Mouse (Mus musculus): ENCODE results near the gene Senp2. TPM values are rescaled to one million over a fixed set of nuclear protein-coding genes. Genes with fewer than 3 reads are reported as not detected.
"Not testable (repeated sequence)": the region's sequence is repeated elsewhere in the genome, so short reads cannot be mapped to it uniquely, and the experiment has no call there.

Gene Senp2
- total and polyA plus RNA-seq, 3 experiments, result 5.9 to 24.1 (median 20.2) TPM

DNA sequence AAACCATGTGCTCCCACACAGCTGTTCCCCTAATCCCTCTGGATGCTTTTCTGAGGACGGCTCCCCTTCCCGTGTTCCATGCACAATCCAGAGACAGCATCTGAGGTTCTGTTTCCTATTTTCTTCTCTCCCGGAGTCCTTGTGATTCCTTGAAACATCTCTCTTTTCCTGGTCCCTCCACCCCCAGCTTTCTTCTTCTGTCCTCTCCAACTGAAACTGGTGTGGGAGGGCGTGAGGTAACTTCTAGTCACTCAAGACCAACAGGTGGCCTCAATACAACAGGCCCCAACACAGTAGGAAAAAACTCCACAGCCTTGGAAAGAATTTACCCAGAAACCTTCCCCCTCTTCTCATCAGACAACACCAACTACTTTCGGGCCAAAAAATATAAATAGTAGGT, 31.9 kb upstream of the Senp2 start:
- H3K27me3 ChIP-seq (ENCODE audit: control insufficient read depth, insufficient read depth, low read length), result no peaks in the 10 kb centered on the region
- no peak overlapping the region for H3K9ac ChIP-seq (ENCODE audit: low read depth, low read length)
- no peak overlapping the region for H3K4me3 ChIP-seq
- TF ChIP-seq POLR2A (IDR thresholded peaks at IDR 0.05; ENCODE audit: insufficient read depth, low read depth, low read length) (no peak), EP300 (IDR thresholded peaks at IDR 0.05; ENCODE audit: insufficient read depth, low read depth, low read length) (no peak), CTCF (IDR thresholded peaks at IDR 0.05) (no peak)
- no peak for DNase-seq
- H3K79me2 ChIP-seq (replicated peaks; ENCODE audit: control insufficient read depth, insufficient read depth, low read length), result no peaks in the 10 kb centered on the region
- no peak overlapping the region for H3K27ac ChIP-seq
- H3K4me1 ChIP-seq (ENCODE audit: control insufficient read depth, insufficient read depth, low read length), result no peaks in the 10 kb centered on the region
- no peaks in the 10 kb centered on the region for H3K36me3 ChIP-seq (ENCODE audit: control insufficient read depth, insufficient read depth, low read length)
- intact Hi-C loops (cut with DNase I), result no loop called here
- 68% methylated on average over 5 of the region's 5 CpGs for WGBS

DNA sequence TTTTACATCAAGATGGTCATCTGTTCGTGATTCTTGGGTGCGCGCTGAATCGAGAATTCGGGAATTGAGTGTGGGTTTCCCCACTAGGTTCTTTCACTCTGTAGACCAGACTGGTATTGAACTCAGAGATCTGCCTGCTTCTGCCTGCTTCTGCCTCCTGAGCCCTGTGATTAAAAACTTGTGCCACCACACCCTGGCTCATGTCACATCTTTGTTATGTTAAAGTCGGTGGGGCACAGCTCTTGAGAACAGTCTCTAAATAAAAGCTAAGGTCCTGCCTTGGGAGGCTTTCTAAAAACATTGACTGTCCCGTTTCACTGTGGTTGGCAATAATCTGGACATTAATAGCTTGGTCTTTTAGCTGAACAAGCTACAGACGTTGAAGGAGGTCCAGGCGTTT, 26.1 kb upstream of the Senp2 start:
- 93% methylated on average over 9 of the region's 9 CpGs for WGBS
- H3K4me3 ChIP-seq, result no peak overlapping the region
- TF ChIP-seq POLR2A (IDR thresholded peaks at IDR 0.05; ENCODE audit: insufficient read depth, low read depth, low read length) (no peak), CTCF (IDR thresholded peaks at IDR 0.05) (no peak), EP300 (IDR thresholded peaks at IDR 0.05; ENCODE audit: insufficient read depth, low read depth, low read length) (no peak)

DNA sequence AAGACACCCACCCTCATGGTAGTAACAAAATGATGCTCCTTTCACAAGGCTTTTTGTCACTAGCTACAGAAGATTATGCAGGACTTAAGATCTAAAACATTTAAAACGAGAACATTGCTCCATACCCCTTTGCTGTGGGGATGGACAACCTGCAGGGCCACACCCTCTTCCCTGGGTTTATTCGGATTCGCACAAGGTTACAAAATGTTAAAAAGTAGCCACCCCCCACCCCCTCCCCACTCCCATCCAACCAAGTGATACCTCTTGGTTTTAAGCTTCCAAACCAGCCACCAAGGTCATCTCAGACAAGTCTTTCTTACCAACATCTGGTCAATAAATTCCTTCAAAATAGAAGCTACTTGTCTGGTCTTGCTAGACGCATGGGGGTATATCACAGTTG, 25.7 kb upstream of the Senp2 start:
- Histone ChIP-seq H3K79me2 (replicated peaks; ENCODE audit: control insufficient read depth, insufficient read depth, low read length) (no peaks in the 10 kb centered on the region), H3K4me3 (no peak overlapping the region), H3K9ac (ENCODE audit: low read depth, low read length) (no peak overlapping the region), H3K36me3 (ENCODE audit: control insufficient read depth, insufficient read depth, low read length) (no peaks in the 10 kb centered on the region), H3K27ac (no peak overlapping the region), H3K4me1 (ENCODE audit: control insufficient read depth, insufficient read depth, low read length) (no peaks in the 10 kb centered on the region), H3K27me3 (ENCODE audit: control insufficient read depth, insufficient read depth, low read length) (no peaks in the 10 kb centered on the region)
- no peak for DNase-seq
- TF ChIP-seq POLR2A (IDR thresholded peaks at IDR 0.05; ENCODE audit: insufficient read depth, low read depth, low read length) (no peak), EP300 (IDR thresholded peaks at IDR 0.05; ENCODE audit: insufficient read depth, low read depth, low read length) (no peak), CTCF (IDR thresholded peaks at IDR 0.05) (no peak)
- 87% methylated on average over 4 of the region's 4 CpGs for WGBS
- intact Hi-C loops (cut with DNase I), result no loop called here

More for the DNA sequence above, 26.1 kb upstream of the Senp2 start:
- intact Hi-C loops (cut with DNase I), result no loop called here
- Histone ChIP-seq H3K4me1 (ENCODE audit: control insufficient read depth, insufficient read depth, low read length) (no peaks in the 10 kb centered on the region), H3K36me3 (ENCODE audit: control insufficient read depth, insufficient read depth, low read length) (no peaks in the 10 kb centered on the region), H3K9ac (ENCODE audit: low read depth, low read length) (no peak overlapping the region), H3K27me3 (ENCODE audit: control insufficient read depth, insufficient read depth, low read length) (no peaks in the 10 kb centered on the region), H3K79me2 (replicated peaks; ENCODE audit: control insufficient read depth, insufficient read depth, low read length) (no peaks in the 10 kb centered on the region), H3K27ac (no peak overlapping the region)
- DNase-seq, result no peak

DNA sequence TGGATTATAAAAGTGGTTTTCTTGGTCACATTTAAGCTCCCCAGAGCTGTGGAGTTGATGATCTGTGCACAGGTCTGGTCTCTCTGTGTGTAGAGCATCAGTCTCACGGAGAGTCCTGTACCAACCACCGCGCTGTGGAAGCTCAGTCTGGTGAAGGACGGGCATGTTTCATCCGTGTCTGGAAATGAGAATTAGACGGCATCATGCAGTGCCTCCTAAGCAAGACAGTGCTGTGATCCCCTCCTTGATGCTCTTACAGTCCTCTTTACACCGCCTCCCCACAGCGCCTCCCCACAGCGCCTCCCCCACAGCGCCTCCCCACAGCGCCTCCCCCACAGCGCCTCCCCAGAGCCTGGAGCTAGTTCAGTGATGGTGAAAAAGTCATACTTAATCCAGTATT, 25.2 kb upstream of the Senp2 start:
- H3K4me1 ChIP-seq (ENCODE audit: control insufficient read depth, insufficient read depth, low read length), result no peaks in the 10 kb centered on the region
- no peaks in the 10 kb centered on the region for H3K79me2 ChIP-seq (replicated peaks; ENCODE audit: control insufficient read depth, insufficient read depth, low read length)
- intact Hi-C loops (cut with DNase I), result no loop called here
- TF ChIP-seq EP300 (IDR thresholded peaks at IDR 0.05; ENCODE audit: insufficient read depth, low read depth, low read length) (no peak), POLR2A (IDR thresholded peaks at IDR 0.05; ENCODE audit: insufficient read depth, low read depth, low read length) (no peak), CTCF (IDR thresholded peaks at IDR 0.05) (no peak)
- 84% methylated on average over 12 of the region's 12 CpGs for WGBS
- no peak for DNase-seq
- H3K4me3 ChIP-seq, result no peak overlapping the region
- H3K27me3 ChIP-seq (ENCODE audit: control insufficient read depth, insufficient read depth, low read length), result no peaks in the 10 kb centered on the region
- no peak overlapping the region for H3K27ac ChIP-seq
- no peak overlapping the region for H3K9ac ChIP-seq (ENCODE audit: low read depth, low read length)
- no peaks in the 10 kb centered on the region for H3K36me3 ChIP-seq (ENCODE audit: control insufficient read depth, insufficient read depth, low read length)

DNA sequence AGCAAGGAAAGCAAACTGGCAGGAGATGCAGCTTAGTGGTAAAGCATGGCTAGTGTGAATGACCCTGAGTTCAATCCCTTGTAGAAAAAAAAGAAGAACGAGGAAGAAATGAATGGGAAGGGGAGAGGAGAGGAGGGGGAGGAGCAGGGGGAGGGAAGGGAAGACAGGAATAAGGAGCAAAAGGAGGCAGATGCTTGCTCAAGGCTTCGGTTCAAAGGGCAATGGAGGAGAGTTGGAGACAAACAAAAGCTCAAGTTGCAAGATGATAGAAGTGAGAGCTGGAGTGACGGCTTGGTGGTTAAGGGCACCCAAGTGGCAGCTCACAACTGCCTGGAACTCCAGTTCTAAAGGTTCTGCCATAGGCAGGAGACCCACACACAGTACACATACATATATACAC, 23.1 kb upstream of the Senp2 start:
- H3K36me3 ChIP-seq (ENCODE audit: control insufficient read depth, insufficient read depth, low read length), result no peaks in the 10 kb centered on the region
- H3K4me3 ChIP-seq, result no peak overlapping the region
- DNase-seq, result no peak
- intact Hi-C loops (cut with DNase I), result no loop called here
- H3K27me3 ChIP-seq (ENCODE audit: control insufficient read depth, insufficient read depth, low read length), result no peaks in the 10 kb centered on the region
- TF ChIP-seq EP300 (IDR thresholded peaks at IDR 0.05; ENCODE audit: insufficient read depth, low read depth, low read length), result no peak
- no peak for TF ChIP-seq CTCF (IDR thresholded peaks at IDR 0.05)
- no peak for TF ChIP-seq POLR2A (IDR thresholded peaks at IDR 0.05; ENCODE audit: insufficient read depth, low read depth, low read length)
- WGBS, result 53% methylated on average over 3 of the region's 3 CpGs
- no peak overlapping the region for H3K27ac ChIP-seq
- no peak overlapping the region for H3K9ac ChIP-seq (ENCODE audit: low read depth, low read length)
- no peaks in the 10 kb centered on the region for H3K4me1 ChIP-seq (ENCODE audit: control insufficient read depth, insufficient read depth, low read length)
- no peaks in the 10 kb centered on the region for H3K79me2 ChIP-seq (replicated peaks; ENCODE audit: control insufficient read depth, insufficient read depth, low read length)

DNA sequence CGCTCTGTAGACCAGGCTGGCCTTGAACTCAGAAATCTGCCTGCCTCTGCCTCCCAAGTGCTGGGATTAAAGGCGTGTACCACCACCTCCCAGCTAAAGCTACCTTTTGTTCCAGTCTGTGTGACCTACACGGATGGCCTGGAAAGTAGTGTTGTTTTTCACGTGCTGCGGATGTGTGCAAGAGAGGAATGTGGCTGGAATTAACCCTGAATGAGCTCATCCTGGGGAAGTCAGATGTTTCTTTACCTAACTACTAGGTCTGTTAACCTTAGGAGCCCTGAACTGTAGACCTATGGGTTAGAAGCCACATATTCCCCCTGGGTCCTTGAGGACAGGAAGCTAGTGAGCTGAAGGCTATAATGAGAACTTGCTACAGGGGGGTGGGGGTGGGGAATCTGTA, 21.3 kb upstream of the Senp2 start:
- WGBS, result 57% methylated on average over 5 of the region's 5 CpGs
- Histone ChIP-seq H3K9ac (ENCODE audit: low read depth, low read length) (no peak overlapping the region), H3K27me3 (ENCODE audit: control insufficient read depth, insufficient read depth, low read length) (no peaks in the 10 kb centered on the region), H3K36me3 (ENCODE audit: control insufficient read depth, insufficient read depth, low read length) (no peaks in the 10 kb centered on the region), H3K79me2 (replicated peaks; ENCODE audit: control insufficient read depth, insufficient read depth, low read length) (no peaks in the 10 kb centered on the region), H3K4me3 (no peak overlapping the region), H3K4me1 (ENCODE audit: control insufficient read depth, insufficient read depth, low read length) (no peaks in the 10 kb centered on the region), H3K27ac (no peak overlapping the region)
- TF ChIP-seq CTCF (IDR thresholded peaks at IDR 0.05) (no peak), EP300 (IDR thresholded peaks at IDR 0.05; ENCODE audit: insufficient read depth, low read depth, low read length) (no peak), POLR2A (IDR thresholded peaks at IDR 0.05; ENCODE audit: insufficient read depth, low read depth, low read length) (no peak)
- intact Hi-C loops (cut with DNase I), result no loop called here
- DNase-seq, result no peak

DNA sequence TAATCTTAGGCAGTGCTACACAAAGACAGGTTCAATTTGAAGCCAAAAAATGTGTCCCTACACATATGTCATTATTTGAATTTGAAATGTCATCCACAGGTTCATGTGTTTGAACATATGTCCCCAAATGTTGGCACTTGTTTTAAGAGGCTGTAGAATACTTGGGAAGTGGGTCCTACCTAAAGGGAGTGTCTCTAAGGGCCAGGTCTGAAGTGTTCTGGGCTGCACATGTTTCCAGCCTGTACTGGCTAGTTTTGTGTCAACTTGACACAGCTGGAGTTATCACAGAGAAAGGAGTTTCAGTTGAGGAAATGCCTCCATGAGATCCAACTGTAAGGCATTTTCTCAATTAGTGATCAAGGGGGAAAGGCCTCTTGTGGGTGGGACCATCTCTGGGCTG, 18.4 kb upstream of the Senp2 start:
- H3K27me3 ChIP-seq (ENCODE audit: control insufficient read depth, insufficient read depth, low read length); intact Hi-C loops (cut with DNase I); H3K79me2 ChIP-seq (replicated peaks; ENCODE audit: control insufficient read depth, insufficient read depth, low read length); H3K4me3 ChIP-seq; H3K4me1 ChIP-seq (ENCODE audit: control insufficient read depth, insufficient read depth, low read length); H3K36me3 ChIP-seq (ENCODE audit: control insufficient read depth, insufficient read depth, low read length); H3K27ac ChIP-seq; H3K9ac ChIP-seq (ENCODE audit: low read depth, low read length); DNase-seq: not testable (repeated sequence)

Measured in heart, adult 2 months (tissue).